Mouse (Mus musculus): Measurements from ENCODE around the gene Fam89b. TPM values are rescaled to one million over a fixed set of nuclear protein-coding genes. Genes with fewer than 3 reads are reported as not detected.

Fam89b gene
- 8.4 TPM for polyA plus RNA-seq (2015; fragmentation: Illumina TruSeq; extraction: RNeasy Lipid Tissue Mini Kit (QIAGEN cat#74804); ENCODE audit: insufficient read depth, low replicate concordance)

GRCm38 (mm10) chr19:5729444-5729815 is at the start of gene Fam89b:
Fam89b (minus strand) TSS chr19:5729653.

GRCm38 (mm10) chr19:5770925-5771860 is 41.7 kb upstream of the Fam89b start, which contains the start of gene Scyl1:
Scyl1 (minus strand) TSS chr19:5771419.

GRCm38 (mm10) chr19:5740320-5741317 is 11.2 kb upstream of the Fam89b start, which contains the start of gene Ltbp3:
Ltbp3 (plus strand) TSS chr19:5740904.

GRCm38 (mm10) chr19:5725767-5726515 is 3.5 kb downstream of the Fam89b start, which contains the start of gene Ehbp1l1:
Ehbp1l1 (minus strand) TSS chr19:5726317.

GRCm38 (mm10) chr19:5704163-5704800 is 25.2 kb downstream of the Fam89b start, which contains the start of gene Kcnk7:
Kcnk7 (plus strand) TSS chr19:5704367.

GRCm38 (mm10) chr19:5688200-5689087 is 41.0 kb downstream of the Fam89b start, which contains the start of the genes Map3k11 and Pcnx3:
Map3k11 (plus strand) TSS chr19:5688742.
Pcnx3 (minus strand) TSS chr19:5688908.

Other genes starting within 250 kb of the Fam89b start
- 11.7 TPM for gene Mus81, start 241.3 kb downstream of the Fam89b start, polyA plus RNA-seq (2015; fragmentation: Illumina TruSeq; extraction: RNeasy Lipid Tissue Mini Kit (QIAGEN cat#74804); ENCODE audit: insufficient read depth, low replicate concordance)
- gene Cfl1, start 239.2 kb downstream of the Fam89b start, polyA plus RNA-seq (2015; fragmentation: Illumina TruSeq; extraction: RNeasy Lipid Tissue Mini Kit (QIAGEN cat#74804); ENCODE audit: insufficient read depth, low replicate concordance) = 1,502 TPM
- 2.5 TPM for gene 1700020D05Rik, start 225.9 kb downstream of the Fam89b start, polyA plus RNA-seq (2015; fragmentation: Illumina TruSeq; extraction: RNeasy Lipid Tissue Mini Kit (QIAGEN cat#74804); ENCODE audit: insufficient read depth, low replicate concordance)
- 11.0 TPM for gene Snx32, start 219.1 kb downstream of the Fam89b start, polyA plus RNA-seq (2015; fragmentation: Illumina TruSeq; extraction: RNeasy Lipid Tissue Mini Kit (QIAGEN cat#74804); ENCODE audit: insufficient read depth, low replicate concordance)
- not detected for gene Ovol1, start 169.0 kb downstream of the Fam89b start, polyA plus RNA-seq (2015; fragmentation: Illumina TruSeq; extraction: RNeasy Lipid Tissue Mini Kit (QIAGEN cat#74804); ENCODE audit: insufficient read depth, low replicate concordance)
- 1.7 TPM for gene Ap5b1, start 161.6 kb downstream of the Fam89b start, polyA plus RNA-seq (2015; fragmentation: Illumina TruSeq; extraction: RNeasy Lipid Tissue Mini Kit (QIAGEN cat#74804); ENCODE audit: insufficient read depth, low replicate concordance)
- gene Rnaseh2c, start 127.8 kb downstream of the Fam89b start, polyA plus RNA-seq (2015; fragmentation: Illumina TruSeq; extraction: RNeasy Lipid Tissue Mini Kit (QIAGEN cat#74804); ENCODE audit: insufficient read depth, low replicate concordance) = 23.7 TPM
- 44.8 TPM for gene Kat5, start 119.4 kb downstream of the Fam89b start, polyA plus RNA-seq (2015; fragmentation: Illumina TruSeq; extraction: RNeasy Lipid Tissue Mini Kit (QIAGEN cat#74804); ENCODE audit: insufficient read depth, low replicate concordance)
- 29.6 TPM for gene Rela, start 92.2 kb downstream of the Fam89b start, polyA plus RNA-seq (2015; fragmentation: Illumina TruSeq; extraction: RNeasy Lipid Tissue Mini Kit (QIAGEN cat#74804); ENCODE audit: insufficient read depth, low replicate concordance)
- 103 TPM for gene Sipa1, start 65.9 kb downstream of the Fam89b start, polyA plus RNA-seq (2015; fragmentation: Illumina TruSeq; extraction: RNeasy Lipid Tissue Mini Kit (QIAGEN cat#74804); ENCODE audit: insufficient read depth, low replicate concordance)
- gene Map3k11, start 40.9 kb downstream of the Fam89b start, polyA plus RNA-seq (2015; fragmentation: Illumina TruSeq; extraction: RNeasy Lipid Tissue Mini Kit (QIAGEN cat#74804); ENCODE audit: insufficient read depth, low replicate concordance) = 12.7 TPM
- gene Pcnx3, start 40.7 kb downstream of the Fam89b start, polyA plus RNA-seq (2015; fragmentation: Illumina TruSeq; extraction: RNeasy Lipid Tissue Mini Kit (QIAGEN cat#74804); ENCODE audit: insufficient read depth, low replicate concordance) = 25.8 TPM
- not detected for gene Kcnk7, start 25.3 kb downstream of the Fam89b start, polyA plus RNA-seq (2015; fragmentation: Illumina TruSeq; extraction: RNeasy Lipid Tissue Mini Kit (QIAGEN cat#74804); ENCODE audit: insufficient read depth, low replicate concordance)
- 29.0 TPM for gene Ehbp1l1, start 3.3 kb downstream of the Fam89b start, polyA plus RNA-seq (2015; fragmentation: Illumina TruSeq; extraction: RNeasy Lipid Tissue Mini Kit (QIAGEN cat#74804); ENCODE audit: insufficient read depth, low replicate concordance)
- gene Ltbp3, start 11.3 kb upstream of the Fam89b start, polyA plus RNA-seq (2015; fragmentation: Illumina TruSeq; extraction: RNeasy Lipid Tissue Mini Kit (QIAGEN cat#74804); ENCODE audit: insufficient read depth, low replicate concordance) = 9.0 TPM
- gene Scyl1, start 41.8 kb upstream of the Fam89b start, polyA plus RNA-seq (2015; fragmentation: Illumina TruSeq; extraction: RNeasy Lipid Tissue Mini Kit (QIAGEN cat#74804); ENCODE audit: insufficient read depth, low replicate concordance) = 17.1 TPM
- 18.0 TPM for gene Frmd8, start 145.6 kb upstream of the Fam89b start, polyA plus RNA-seq (2015; fragmentation: Illumina TruSeq; extraction: RNeasy Lipid Tissue Mini Kit (QIAGEN cat#74804); ENCODE audit: insufficient read depth, low replicate concordance)
- gene Slc25a45, start 148.2 kb upstream of the Fam89b start, polyA plus RNA-seq (2015; fragmentation: Illumina TruSeq; extraction: RNeasy Lipid Tissue Mini Kit (QIAGEN cat#74804); ENCODE audit: insufficient read depth, low replicate concordance) = 35.5 TPM
- gene Tigd3, start 164.5 kb upstream of the Fam89b start, polyA plus RNA-seq (2015; fragmentation: Illumina TruSeq; extraction: RNeasy Lipid Tissue Mini Kit (QIAGEN cat#74804); ENCODE audit: insufficient read depth, low replicate concordance) = 0.84 TPM
- 103 TPM for gene Dpf2, start 183.4 kb upstream of the Fam89b start, polyA plus RNA-seq (2015; fragmentation: Illumina TruSeq; extraction: RNeasy Lipid Tissue Mini Kit (QIAGEN cat#74804); ENCODE audit: insufficient read depth, low replicate concordance)
- 6.4 TPM for gene Cdc42ep2, start 195.2 kb upstream of the Fam89b start, polyA plus RNA-seq (2015; fragmentation: Illumina TruSeq; extraction: RNeasy Lipid Tissue Mini Kit (QIAGEN cat#74804); ENCODE audit: insufficient read depth, low replicate concordance)
- gene Pola2, start 234.5 kb upstream of the Fam89b start, polyA plus RNA-seq (2015; fragmentation: Illumina TruSeq; extraction: RNeasy Lipid Tissue Mini Kit (QIAGEN cat#74804); ENCODE audit: insufficient read depth, low replicate concordance) = 30.6 TPM